Mouse (Mus musculus) intestine, postnatal 0 days (tissue): ENCODE measurements around the gene Tsen54. TPM values are rescaled to one million over a fixed set of nuclear protein-coding genes. Genes with fewer than 3 reads are reported as not detected.

Source experiments
- ATAC-seq: fragments of 200-750 bp; cut with Nextera tagmentation; 2 replicates; pipeline ENCODE4 v1.8.0; 2017; ENCODE audit warnings: mild to moderate bottlenecking, moderate TSS enrichment, moderate library complexity
- H3K27ac ChIP-seq: fragments of 300-500 bp; sonication (generic); 2 replicates; pipeline ENCODE4 v1.5.1; 2014; ENCODE audit warnings: mild to moderate bottlenecking, low read depth, low read length, moderate library complexity
- H3K27me3 ChIP-seq: fragments of 300-500 bp; sonication (generic); replicated peaks from 2 replicates; pipeline ENCODE4 v1.6.1; 2014; ENCODE audit warnings: low read length, mixed read lengths; ENCODE audit not compliant: control insufficient read depth, insufficient read depth
- H3K36me3 ChIP-seq: fragments of 300-500 bp; sonication (generic); 2 replicates; pipeline ENCODE4 v1.6.1; 2014; ENCODE audit warnings: mild to moderate bottlenecking, moderate library complexity; ENCODE audit not compliant: control insufficient read depth, insufficient read depth
- H3K4me1 ChIP-seq: fragments of 300-500 bp; sonication (generic); replicated peaks from 2 replicates; pipeline ENCODE4 v1.6.1; 2014; ENCODE audit warnings: antibody characterized with exemption, low read length, mixed read lengths; ENCODE audit not compliant: control insufficient read depth, insufficient read depth
- H3K4me2 ChIP-seq: fragments of 300-500 bp; sonication (generic); replicated peaks from 2 replicates; pipeline ENCODE4 v1.6.1; 2014; ENCODE audit warnings: low read depth, mild to moderate bottlenecking, moderate library complexity
- H3K4me3 ChIP-seq: fragments of 300-500 bp; sonication (generic); 2 replicates; pipeline ENCODE4 v1.5.1; 2014; ENCODE audit warnings: low read depth, low read length
- H3K9ac ChIP-seq: fragments of 300-500 bp; sonication (generic); 2 replicates; pipeline ENCODE4 v1.6.1; 2014; ENCODE audit warnings: mild to moderate bottlenecking, low read depth, low read length
- H3K9me3 ChIP-seq: fragments of 300-500 bp; sonication (generic); 2 replicates; pipeline ENCODE4 v1.6.1; 2016; ENCODE audit warnings: mixed run types; ENCODE audit not compliant: control insufficient read depth
- CTCF ChIP-seq: sonication (generic); IDR thresholded peaks from 2 replicates; pipeline ENCODE4 v1.5.1; 2016; ENCODE audit warnings: low read depth, mild to moderate bottlenecking, control low read depth, antibody characterized with exemption, moderate library complexity
- WGBS: fragments of 180-500 bp; shearing (Covaris S2); extraction: QIAGEN DNeasy Blood & Tissue Kit; methylation state at CpG from one replicate; pipeline ENCODE4 v1.1.7; 2014; 5-methylcytosine and 5-hydroxymethylcytosine counted together
- polyA plus RNA-seq: library from polyadenylated mRNA; unstranded; fragments of >200 nt; fragmentation: Nextera tagmentation; extraction: Ambion mirVana; gene quantifications from 2 replicates; pipeline ENCODE4 v1.2.1, GENCODE M21; 2015

Gene Tsen54
- polyA plus RNA-seq, 1 experiment from 2014 or later: 17.0 TPM

DNA sequence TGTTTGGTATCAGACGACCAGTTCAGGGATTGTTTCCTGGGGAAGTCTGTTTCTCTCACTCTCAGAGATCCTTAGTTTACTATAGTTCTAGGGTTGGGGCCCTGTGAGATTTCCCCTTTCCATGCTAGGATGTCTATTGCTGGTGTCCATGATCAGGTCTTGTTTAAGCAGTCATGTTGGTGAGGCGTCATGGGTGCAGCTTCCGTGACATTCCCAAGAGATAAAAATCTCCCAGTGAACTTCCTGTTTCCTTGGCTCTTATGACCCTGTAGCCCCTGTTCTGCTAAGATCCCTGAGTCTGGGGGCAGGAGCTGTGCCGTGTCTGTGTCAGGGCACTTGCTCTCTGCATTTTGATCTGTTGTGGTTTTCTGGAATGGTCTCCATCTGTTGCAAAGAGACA lies 39.9 kb upstream of the Tsen54 start:
- no peak overlapping the region for H3K9ac ChIP-seq
- 49% methylated on average over 4 of the region's 4 CpGs for WGBS
- no peak overlapping the region for H3K27ac ChIP-seq
- ATAC-seq: no peak
- TF ChIP-seq CTCF: no peak
- H3K36me3 ChIP-seq: no peaks in the 10 kb centered on the region; the same call in 1 of the 2 replicates
- H3K27me3 ChIP-seq: no peaks in the 10 kb centered on the region
- no peak overlapping the region for H3K4me3 ChIP-seq
- no peaks in the 10 kb centered on the region for H3K9me3 ChIP-seq
- H3K4me2 ChIP-seq: no peak overlapping the region
- H3K4me1 ChIP-seq: peaks cover 9% of the 10 kb centered on the region

DNA sequence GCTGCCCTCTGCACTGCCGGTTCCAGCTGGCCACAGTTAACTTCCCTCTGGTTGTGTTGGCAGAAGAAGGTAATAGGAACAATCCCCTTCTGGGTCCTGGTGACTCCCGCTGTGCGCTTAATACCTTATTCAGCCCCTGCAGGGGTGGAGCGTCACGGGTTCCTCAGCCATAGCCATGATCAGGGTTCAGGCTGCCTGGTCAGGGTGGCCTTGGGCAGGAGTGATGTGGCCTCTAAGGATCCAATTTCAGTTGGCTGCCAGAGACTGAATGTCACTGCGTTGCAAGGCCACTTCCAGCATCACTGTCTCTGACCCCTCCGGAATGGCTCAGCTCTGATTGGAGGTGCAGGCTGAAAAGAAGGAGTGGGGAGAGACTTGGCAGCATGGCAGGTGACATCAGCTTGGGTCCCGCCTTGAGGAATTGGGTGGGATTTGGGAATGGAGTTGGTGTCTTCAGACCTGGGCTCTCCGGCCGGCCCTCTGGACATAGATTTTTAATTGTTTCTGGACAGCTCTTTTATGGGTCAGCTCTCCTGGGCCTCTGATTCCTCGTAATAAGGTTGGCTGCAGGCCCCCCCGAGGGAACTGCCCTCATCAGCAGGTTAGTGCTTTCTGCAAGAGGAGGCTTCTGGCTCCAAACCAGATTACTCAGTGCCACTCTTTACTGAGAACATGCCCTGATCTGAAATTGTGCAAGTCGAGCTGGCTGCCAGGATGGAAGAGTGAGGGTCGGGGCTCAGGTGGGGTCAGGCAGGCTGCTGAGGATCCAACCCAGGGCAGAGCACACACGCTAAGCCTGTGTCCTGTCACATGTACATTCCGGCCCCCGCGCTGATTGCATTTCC lies 38.5 kb upstream of the Tsen54 start:
- H3K4me3 ChIP-seq: no peak overlapping the region
- H3K27me3 ChIP-seq: no peaks in the 10 kb centered on the region
- TF ChIP-seq CTCF: no peak
- no peaks in the 10 kb centered on the region for H3K9me3 ChIP-seq
- peaks cover 18% of the 10 kb centered on the region for H3K4me1 ChIP-seq
- no peaks in the 10 kb centered on the region; the same call in 1 of the 2 replicates for H3K36me3 ChIP-seq
- 66% methylated on average over 18 of the region's 18 CpGs for WGBS
- no peak overlapping the region for H3K4me2 ChIP-seq
- H3K9ac ChIP-seq: no peak overlapping the region
- no peak for ATAC-seq
- no peak overlapping the region for H3K27ac ChIP-seq

DNA sequence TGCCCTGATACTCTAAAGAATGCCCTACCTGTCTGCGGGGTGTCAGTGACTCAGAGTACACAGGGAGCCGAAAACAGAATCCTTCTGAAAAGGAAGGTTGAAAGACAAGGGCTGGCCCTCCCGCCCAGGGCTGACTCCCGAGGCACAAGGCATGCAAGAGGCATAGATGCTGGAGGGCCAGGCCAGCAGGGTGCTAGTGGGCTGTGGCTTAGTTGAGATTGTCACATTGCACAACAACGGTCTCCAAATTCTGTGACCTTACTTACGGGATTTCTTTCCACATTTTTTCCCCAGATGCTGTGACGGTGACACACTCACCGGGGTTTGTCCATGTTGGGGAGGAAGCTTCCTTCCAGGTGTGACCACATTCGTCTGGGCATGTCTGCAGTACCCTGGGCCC lies 37.6 kb upstream of the Tsen54 start:
- no peak overlapping the region for H3K27ac ChIP-seq
- no peak for TF ChIP-seq CTCF

DNA sequence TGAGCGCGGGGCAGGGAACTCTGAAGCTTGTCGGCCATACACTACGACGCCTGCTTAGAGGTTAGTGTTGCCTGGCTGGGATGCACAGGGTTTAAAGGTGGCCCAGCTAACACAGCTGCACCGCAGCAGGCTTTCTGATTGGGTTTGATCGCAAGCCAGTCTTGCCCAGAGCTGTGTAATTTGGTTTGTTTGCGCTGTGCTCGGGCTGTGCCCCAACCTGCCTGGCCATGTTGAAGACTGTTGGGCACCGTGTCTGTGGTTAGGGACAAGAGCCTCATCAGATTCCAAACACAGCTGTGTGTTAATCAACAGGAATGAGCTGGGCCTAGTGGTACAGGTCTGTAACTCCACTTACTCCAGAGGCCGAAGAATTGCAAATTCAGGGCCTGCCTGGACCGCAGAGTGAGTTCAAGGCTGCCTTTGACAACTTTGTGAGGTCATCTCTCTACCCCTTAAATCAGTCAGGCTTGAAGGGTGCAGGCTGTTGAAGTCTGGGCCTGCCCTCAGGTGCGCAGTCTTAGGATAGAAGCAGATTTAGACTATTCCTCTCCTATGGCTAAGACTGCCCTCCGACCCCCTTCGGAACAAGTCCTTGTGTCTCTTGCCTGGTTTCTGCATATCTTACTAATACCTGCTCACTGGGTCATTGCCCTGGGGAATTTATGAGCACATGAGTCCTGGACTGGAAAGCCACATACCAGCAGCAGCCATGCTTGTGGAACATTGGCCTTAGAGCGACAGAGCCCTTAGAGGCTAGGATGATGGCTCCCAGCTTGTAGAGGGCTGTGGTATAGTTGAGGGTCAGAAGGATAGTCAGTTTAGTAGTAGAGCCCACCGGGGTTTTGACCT lies 36.8 kb upstream of the Tsen54 start:
- H3K4me1 ChIP-seq: peaks cover 18% of the 10 kb centered on the region
- no peaks in the 10 kb centered on the region for H3K27me3 ChIP-seq
- no peak for TF ChIP-seq CTCF
- no peak for ATAC-seq
- H3K9me3 ChIP-seq: no peaks in the 10 kb centered on the region
- H3K4me3 ChIP-seq: no peak overlapping the region
- peak overlapping the region; percentile 1; the same call in 1 of the 2 replicates for H3K27ac ChIP-seq
- no peak overlapping the region for H3K9ac ChIP-seq
- no peak overlapping the region for H3K4me2 ChIP-seq
- no peaks in the 10 kb centered on the region; the same call in 1 of the 2 replicates for H3K36me3 ChIP-seq
- WGBS: 77% methylated on average over 17 of the region's 17 CpGs

More for the DNA sequence above, 37.6 kb upstream of the Tsen54 start:
- WGBS: 79% methylated on average over 9 of the region's 9 CpGs
- H3K4me3 ChIP-seq: no peak overlapping the region
- H3K9ac ChIP-seq: no peak overlapping the region
- H3K9me3 ChIP-seq: no peaks in the 10 kb centered on the region
- no peak for ATAC-seq
- no peaks in the 10 kb centered on the region for H3K27me3 ChIP-seq
- no peak overlapping the region for H3K4me2 ChIP-seq
- no peaks in the 10 kb centered on the region; the same call in 1 of the 2 replicates for H3K36me3 ChIP-seq
- peaks cover 18% of the 10 kb centered on the region for H3K4me1 ChIP-seq

DNA sequence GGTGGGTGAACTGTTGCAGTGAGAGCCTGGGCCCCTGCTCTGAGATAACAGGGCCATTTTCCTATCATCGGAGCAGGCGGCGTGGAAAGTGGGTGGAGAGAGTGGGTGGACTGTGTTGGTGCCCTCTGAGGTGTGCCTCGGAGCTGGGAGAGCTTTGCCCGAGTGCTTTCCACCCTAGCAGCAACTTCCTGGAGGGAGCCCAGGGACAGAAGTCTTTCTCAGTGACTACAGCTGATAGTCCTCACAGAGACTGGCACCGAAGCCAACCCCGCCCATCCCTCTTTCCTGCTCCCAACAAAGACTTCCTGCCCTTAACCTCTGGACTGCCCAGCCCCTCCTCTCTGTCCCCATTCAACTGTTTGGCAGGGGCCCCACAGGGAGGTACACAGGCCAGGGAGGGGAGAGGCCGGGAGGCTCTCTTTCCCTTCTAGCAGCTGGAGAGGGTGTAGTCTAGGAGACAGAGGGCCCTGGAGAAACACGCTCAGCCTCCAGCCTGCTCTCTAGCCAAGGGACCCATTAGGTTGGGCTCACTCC lies 35.4 kb upstream of the Tsen54 start:
- Histone ChIP-seq H3K27ac (peak overlapping the region; percentile 86), H3K9ac (no peak overlapping the region), H3K4me1 (peaks cover 18% of the 10 kb centered on the region)

More for the DNA sequence above, 35.4 kb upstream of the Tsen54 start:
- Histone ChIP-seq H3K36me3 (no peaks in the 10 kb centered on the region; the same call in 1 of the 2 replicates), H3K4me3 (no peak overlapping the region), H3K9me3 (no peaks in the 10 kb centered on the region), H3K27me3 (no peaks in the 10 kb centered on the region), H3K4me2 (peak overlapping the region; percentile 52)
- TF ChIP-seq CTCF: no peak
- WGBS: 2% methylated on average over 9 of the region's 9 CpGs
- peak; percentile 97 for ATAC-seq
